Mouse (Mus musculus) urinary bladder, postnatal 14 days (tissue): ENCODE data around the gene Adamts2.

Source experiments
- DNase-seq: peaks from one replicate; pipeline ENCODE4 v3.0.0; 2021; ENCODE audit warnings: low spot score

The Adamts2 gene

GRCm38 (mm10) chr11:50671820-50672310 lies 70.0 kb downstream of the Adamts2 start:
- DNase-seq: no peak

GRCm38 (mm10) chr11:50672866-50673265 lies 71.0 kb downstream of the Adamts2 start:
- DNase-seq: peak; percentile 28

GRCm38 (mm10) chr11:50673525-50674250 lies 71.8 kb downstream of the Adamts2 start:
- no peak for DNase-seq

GRCm38 (mm10) chr11:50674390-50674789 lies 72.5 kb downstream of the Adamts2 start:
- peak; percentile 70 for DNase-seq

- no peak for DNase-seq
Measured at GRCm38 (mm10) chr11:50678650-50679049, 76.8 kb downstream of the Adamts2 start.

GRCm38 (mm10) chr11:50681940-50682339 lies 80.1 kb downstream of the Adamts2 start:
- no peak for DNase-seq

GRCm38 (mm10) chr11:50683821-50684220 lies 81.9 kb downstream of the Adamts2 start:
- DNase-seq: no peak

- no peak for DNase-seq
Measured at GRCm38 (mm10) chr11:50688584-50688983, 86.7 kb downstream of the Adamts2 start.

- no peak for DNase-seq
Measured at GRCm38 (mm10) chr11:50689672-50690071, 87.8 kb downstream of the Adamts2 start.

GRCm38 (mm10) chr11:50699971-50700370 lies 98.1 kb downstream of the Adamts2 start:
- DNase-seq: no peak

- peak; percentile 16 for DNase-seq
Measured at GRCm38 (mm10) chr11:50700496-50700895, 98.6 kb downstream of the Adamts2 start.

GRCm38 (mm10) chr11:50703397-50703796 lies 101.5 kb downstream of the Adamts2 start:
- DNase-seq: no peak

GRCm38 (mm10) chr11:50704511-50704910 lies 102.6 kb downstream of the Adamts2 start:
- no peak for DNase-seq

GRCm38 (mm10) chr11:50707259-50707658 lies 105.4 kb downstream of the Adamts2 start:
- DNase-seq: peak; percentile 24

- DNase-seq: peak; percentile 24
Measured at GRCm38 (mm10) chr11:50713610-50714202, 111.8 kb downstream of the Adamts2 start.

GRCm38 (mm10) chr11:50715091-50715490 lies 113.2 kb downstream of the Adamts2 start:
- DNase-seq: no peak

- peak; percentile 43 for DNase-seq
Measured at GRCm38 (mm10) chr11:50717381-50717897, 115.6 kb downstream of the Adamts2 start.

GRCm38 (mm10) chr11:50718862-50719261 lies 117.0 kb downstream of the Adamts2 start:
- no peak for DNase-seq

GRCm38 (mm10) chr11:50720421-50720820 lies 118.5 kb downstream of the Adamts2 start:
- DNase-seq: no peak

GRCm38 (mm10) chr11:50720856-50721550 lies 119.1 kb downstream of the Adamts2 start:
- no peak for DNase-seq

GRCm38 (mm10) chr11:50725595-50725994 lies 123.7 kb downstream of the Adamts2 start:
- DNase-seq: no peak

- no peak for DNase-seq
Measured at GRCm38 (mm10) chr11:50726035-50726434, 124.2 kb downstream of the Adamts2 start.

- DNase-seq: no peak
Measured at GRCm38 (mm10) chr11:50733146-50733545, 131.3 kb downstream of the Adamts2 start.
